Mouse (Mus musculus): ENCODE results near the gene Nit1. TPM values are rescaled to one million over a fixed set of nuclear protein-coding genes. Genes with fewer than 3 reads are reported as not detected.
"Not testable (repeated sequence)": the region's sequence is repeated elsewhere in the genome, so short reads cannot be mapped to it uniquely, and the experiment has no call there.

Gene Nit1
- total RNA-seq, 2 experiments from 2014 or later: 26.4 to 28.8 TPM

DNA sequence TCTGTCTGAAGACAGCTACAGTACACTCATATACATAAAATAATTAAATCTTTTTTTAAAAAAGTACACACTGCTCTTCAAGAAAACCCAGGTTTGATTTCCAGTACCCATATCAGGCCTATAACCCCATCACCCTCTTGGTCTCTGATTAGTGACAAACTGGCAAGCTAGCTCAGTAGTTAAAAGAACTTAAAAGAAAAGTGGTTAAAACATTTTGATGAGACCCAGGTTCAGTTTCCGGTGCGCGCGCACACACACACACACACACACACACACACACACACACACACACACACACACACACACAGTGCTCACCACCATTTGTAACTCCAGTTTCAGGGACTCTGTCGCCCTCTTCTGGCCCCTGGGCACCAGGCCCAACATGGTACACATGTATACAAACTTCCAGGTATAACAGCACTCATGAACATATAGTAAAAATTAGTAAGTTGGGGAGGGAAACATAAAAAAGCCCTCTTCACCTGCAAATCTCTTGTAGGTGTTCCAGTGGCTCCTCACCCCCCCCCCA lies 10.4 kb upstream of the Nit1 start:
- DNase-seq: no peak

DNA sequence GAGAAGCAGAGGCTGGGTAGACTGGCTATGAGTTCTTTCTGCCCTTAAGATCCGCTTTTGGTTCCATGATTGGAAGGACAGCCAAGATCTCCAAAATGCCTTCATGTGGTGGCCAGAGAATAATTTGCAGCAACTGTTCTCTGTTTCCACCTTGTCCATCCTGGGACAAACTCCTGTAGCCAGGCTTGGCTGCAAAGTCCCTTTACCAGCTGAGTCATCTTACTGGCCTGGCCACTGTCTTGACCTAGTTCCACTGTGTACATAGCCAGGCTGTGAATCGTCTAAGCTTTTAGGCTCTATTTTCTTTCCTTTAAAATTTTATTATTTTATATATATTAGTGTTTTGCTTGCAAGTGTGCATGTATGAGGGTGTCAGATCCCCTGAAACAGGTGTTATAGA lies 3.8 kb upstream of the Nit1 start:
- DNase-seq: peak in 1 of 2 experiments; percentile 13

- peak; percentile 33 to 39 for DNase-seq
Measured at GRCm38 (mm10) chr1:171348665-171349064, 3.2 kb upstream of the Nit1 start.

DNA sequence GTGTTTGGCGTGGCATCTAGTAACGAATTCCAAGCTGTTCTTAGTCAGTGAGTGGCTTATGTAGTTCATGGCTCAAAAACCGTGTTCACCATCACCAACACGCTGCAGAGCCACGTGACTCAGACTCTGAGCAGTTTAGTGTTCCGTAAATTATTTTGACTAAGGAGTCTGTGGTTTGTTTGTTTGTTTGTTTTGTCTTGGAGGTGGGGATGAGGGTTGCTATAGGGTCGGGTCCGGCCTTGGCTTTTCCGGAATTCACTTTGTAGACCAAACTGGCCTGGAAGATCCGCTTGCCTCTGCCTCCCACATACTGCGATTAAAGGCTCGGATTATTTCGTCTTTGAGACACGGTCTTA lies 627 bp upstream of the Nit1 start:
- peak in 1 of 2 experiments; percentile 31 for DNase-seq

- DNase-seq: no peak
Measured at GRCm38 (mm10) chr1:171344715-171345114, 731 bp downstream of the Nit1 start.

DNA sequence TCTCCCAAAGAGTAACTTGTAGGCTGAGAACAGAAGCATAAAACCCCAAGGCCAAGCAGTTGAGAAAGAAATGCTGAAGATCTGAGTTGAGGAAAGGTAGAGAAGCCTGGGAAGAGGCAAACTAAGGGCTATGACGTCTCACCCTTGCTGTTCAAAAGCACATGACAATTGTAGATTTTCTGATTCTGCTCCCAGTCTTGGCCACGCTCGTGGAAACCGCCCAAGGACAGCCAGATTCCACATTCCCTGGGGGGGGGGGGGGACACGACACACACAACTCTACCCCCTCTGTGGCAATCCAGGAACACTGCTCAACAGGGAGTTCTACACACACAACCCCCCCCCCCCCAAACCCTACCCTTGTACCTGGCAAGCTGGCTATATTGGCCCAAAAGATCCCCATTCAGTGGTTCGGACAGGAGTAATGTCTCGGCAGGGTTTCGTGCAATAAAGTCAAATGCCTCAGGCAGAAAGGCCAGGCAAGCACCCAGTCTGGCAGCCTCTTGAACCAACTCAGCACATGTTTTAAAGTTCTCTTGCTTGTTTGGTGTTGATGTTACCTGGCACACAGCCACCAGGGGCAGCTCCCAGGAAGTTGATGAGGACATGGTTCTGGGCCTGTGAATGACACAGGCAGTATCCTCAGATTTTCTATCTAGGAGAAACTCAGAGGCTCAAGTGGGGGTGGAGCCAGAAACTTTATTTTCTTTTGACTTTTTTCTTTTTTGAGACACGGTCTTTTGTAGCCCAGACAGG lies 1.3 kb downstream of the Nit1 start:
- DNase-seq: peak in 1 of 2 experiments; percentile 32

GRCm38 (mm10) chr1:171342262-171343207 lies 2.9 kb downstream of the Nit1 start:
- no peak for DNase-seq

DNA sequence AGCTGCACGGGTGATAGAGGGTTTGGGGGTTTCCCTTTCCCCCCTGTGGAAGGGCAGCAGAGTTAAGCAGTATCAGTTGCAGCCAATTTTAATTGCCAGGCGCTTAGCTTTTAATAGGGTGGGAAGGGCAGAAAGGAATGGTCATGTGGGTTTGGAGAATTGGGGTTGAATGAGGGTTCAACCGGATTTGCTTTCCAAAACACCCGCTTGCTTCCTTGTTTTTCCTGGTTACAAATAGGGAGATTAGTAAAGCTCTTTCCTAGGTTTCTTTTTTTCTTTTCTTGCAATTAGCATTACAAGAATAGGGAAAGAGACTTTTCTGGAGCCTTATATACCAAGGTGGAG lies 15.3 kb downstream of the Nit1 start:
- DNase-seq: no peak

GRCm38 (mm10) chr1:171329433-171330215 lies 15.8 kb downstream of the Nit1 start:
- peak in 1 of 2 experiments; percentile 56 for DNase-seq

GRCm38 (mm10) chr1:171328839-171329432 lies 16.5 kb downstream of the Nit1 start, which contains the start of gene Dedd:
TSS of gene Dedd (plus strand) at chr1:171329145.
- peak; percentile 92 to 95 for DNase-seq

DNA sequence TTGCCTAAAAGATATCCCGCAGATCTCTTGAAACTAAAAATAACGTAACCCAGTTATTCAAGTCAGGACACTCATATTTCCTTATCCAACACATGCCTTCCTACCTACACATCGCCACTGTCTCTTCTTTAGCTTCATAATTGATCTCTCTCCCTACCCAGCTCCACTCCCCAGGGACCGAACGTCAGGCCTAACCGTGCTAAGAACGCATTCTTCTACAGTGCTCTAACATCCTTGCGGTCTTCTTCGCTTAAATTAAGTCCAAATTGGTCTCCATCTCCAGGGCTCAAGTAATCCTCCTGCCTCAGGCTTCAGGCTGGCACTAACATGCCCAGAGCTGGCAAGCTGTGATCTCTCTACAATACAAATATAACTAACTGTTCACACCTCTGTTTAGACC lies 17.2 kb downstream of the Nit1 start:
- peak in 1 of 2 experiments; percentile 24 for DNase-seq

DNA sequence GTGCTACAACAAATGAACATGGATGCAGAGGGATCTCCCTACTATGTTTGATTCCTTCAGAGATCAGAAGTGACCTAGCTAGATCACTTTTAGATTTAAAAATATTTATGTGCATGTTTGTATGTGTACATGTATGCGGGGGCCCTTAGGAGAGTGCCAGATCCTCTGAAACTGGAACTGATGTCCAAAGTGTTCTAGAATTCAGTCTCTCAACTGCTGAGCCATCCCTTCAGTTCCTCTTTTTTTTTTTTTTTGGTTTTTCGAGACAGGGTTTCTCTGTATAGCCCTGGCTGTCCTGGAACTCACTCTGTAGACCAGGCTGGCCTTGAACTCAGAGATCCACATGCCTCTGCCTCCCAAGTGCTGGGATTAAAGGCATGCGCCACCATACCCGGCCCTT lies 18.9 kb downstream of the Nit1 start:
- not testable (repeated sequence) for DNase-seq

GRCm38 (mm10) chr1:171325571-171325970 lies 19.9 kb downstream of the Nit1 start:
- DNase-seq: no peak

GRCm38 (mm10) chr1:171322012-171322411 lies 23.4 kb downstream of the Nit1 start:
- DNase-seq: no peak

DNA sequence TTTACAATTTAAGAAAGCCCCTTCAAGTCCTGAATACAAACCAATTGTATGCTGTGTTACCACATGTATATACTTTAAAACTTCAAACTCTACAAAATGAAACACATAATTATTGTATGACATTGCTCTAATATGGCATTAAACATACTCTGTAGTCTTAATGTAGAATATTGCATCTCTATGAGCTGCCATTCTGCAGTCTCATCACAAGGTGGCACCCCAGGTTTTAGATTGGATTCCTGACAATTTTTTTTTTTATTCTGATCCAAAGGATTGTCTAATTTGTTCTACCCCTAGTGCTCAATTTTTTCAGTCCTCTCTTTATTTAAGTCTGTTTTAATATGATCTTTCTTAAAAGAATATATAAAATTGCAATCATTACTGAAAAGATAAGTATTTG lies 24.0 kb downstream of the Nit1 start:
- DNase-seq: peak in 1 of 2 experiments; percentile 42

DNA sequence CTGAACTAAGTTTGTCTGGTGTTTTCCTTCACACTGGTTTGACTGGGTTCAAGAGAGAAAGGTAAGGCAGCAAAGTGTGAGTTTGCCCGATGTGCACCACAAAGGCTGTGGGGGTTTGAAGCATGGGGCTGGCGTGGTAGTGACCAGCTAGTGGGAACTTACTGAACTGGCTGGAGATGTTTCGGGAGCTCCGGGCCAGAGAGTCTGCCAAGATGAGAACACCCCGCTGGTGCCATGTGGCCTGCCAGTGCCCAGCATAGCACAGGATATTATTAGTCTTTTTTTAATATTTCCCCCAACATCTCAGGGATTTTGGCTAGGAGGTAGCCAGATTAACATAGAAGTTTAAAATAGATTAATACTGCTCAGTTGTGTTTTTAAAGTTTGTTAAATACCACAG lies 25.3 kb downstream of the Nit1 start:
- DNase-seq: no peak

GRCm38 (mm10) chr1:171319748-171320147 lies 25.7 kb downstream of the Nit1 start:
- no peak for DNase-seq

- DNase-seq: no peak
Measured at GRCm38 (mm10) chr1:171309321-171309720, 36.1 kb downstream of the Nit1 start.

DNA sequence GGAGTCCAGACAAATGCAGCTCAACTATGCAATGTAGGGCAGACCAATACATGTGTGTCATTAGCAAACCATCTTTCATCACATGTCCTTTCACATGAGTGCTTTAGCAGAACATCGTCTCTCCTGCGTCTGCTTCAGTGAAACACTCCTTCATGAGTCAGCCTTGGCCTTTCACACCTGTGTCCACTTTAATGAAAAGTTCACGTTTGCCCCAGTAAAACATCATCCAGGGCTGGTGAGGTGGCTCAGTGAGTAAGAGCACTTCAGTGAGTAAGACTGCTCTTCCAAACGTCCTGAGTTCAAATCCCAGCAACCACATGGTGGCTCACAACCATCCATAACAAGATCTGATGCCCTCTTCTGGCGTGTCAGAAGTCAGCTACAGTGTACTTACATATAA lies 39.3 kb downstream of the Nit1 start:
- DNase-seq: not testable (repeated sequence)

DNA sequence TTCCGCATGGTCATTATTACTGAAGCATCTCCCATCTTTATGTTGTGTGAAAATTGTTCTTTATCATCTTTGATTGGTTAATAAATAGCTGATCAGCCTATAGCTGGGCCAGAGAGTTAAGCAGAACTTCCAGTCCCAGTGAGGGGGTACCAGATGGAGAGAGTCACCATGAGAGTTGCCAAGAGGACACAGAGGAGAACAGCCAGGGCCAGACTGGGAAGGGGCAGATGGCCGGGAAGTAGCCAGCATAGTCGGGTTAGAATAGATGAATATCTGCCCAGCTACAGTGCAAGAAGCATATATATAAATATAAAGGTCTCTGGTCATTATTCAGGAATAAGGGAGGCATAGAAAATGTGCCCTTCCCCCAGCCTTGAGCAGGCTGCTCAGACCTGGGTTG lies 47.2 kb downstream of the Nit1 start:
- no peak for DNase-seq

DNA sequence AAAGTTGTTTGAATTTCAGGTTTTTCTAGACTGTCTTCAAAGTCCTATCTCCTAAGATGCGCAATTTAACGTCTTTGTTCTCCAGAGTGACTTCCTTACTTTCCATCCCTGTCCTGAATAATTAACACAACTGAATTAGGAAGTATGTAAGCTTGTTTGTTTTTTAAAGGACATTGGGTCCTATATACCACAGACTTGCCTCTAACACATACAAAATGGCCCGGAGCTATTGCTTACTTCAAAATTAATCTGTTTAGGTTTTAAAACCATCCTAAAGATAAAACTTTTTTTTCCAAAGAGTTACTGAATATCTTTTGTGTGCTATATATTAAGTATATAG lies 50.4 kb downstream of the Nit1 start:
- no peak for DNase-seq

All from heart, adult 18-20 months (tissue).